Mouse (Mus musculus) liver, postnatal 0 days (tissue): ENCODE results near the gene Brdt.

ENCODE experiments used
- CTCF ChIP-seq: sonication (generic); IDR thresholded peaks from 2 replicates; pipeline ENCODE4 v1.5.1; 2016; ENCODE audit warnings: antibody characterized with exemption, low read depth
- EP300 ChIP-seq: IDR thresholded peaks from 2 replicates; pipeline ENCODE4 v1.6.1; 2016; ENCODE audit warnings: antibody characterized with exemption, low read depth, mild to moderate bottlenecking

DNA sequence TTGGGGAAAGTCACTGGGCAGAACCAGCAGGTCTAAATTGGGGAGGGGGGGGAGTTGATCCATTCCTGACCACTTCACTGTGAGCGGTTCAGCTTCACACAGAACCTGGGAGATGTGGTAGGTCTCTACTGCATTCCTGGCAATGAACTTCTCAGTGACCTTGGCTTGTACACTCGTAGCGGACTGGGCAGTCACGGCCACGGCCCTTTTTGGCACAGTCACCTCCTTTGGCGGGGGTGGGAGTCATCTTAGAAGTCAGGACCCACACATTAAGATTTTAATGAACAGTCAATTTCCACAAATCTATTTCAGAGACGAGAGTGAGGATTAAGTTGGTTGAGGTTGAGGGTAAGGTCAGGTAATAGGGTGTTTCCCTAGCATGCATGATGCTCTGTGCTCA, 13.8 kb upstream of the Brdt start:
- TF ChIP-seq CTCF (no peak), EP300 (no peak)
